Mouse (Mus musculus): Measurements from ENCODE around the gene Epc2. TPM values are rescaled to one million over a fixed set of nuclear protein-coding genes. Genes with fewer than 3 reads are reported as not detected.

Gene Epc2
- polyA plus RNA-seq, 1 experiment from 2014 or later: 3.7 TPM

- no peaks in the 10 kb centered on the region for H3K9me3 ChIP-seq (ENCODE audit: control insufficient read depth)
- H3K4me1 ChIP-seq (replicated peaks; ENCODE audit: control insufficient read depth, insufficient read depth, low read length): no peaks in the 10 kb centered on the region
- H3K4me3 ChIP-seq (ENCODE audit: low read depth, low read length): no peak overlapping the region
- 63% methylated on average over 2 of the region's 2 CpGs for WGBS
- no peak for ATAC-seq
- no peak overlapping the region for H3K27ac ChIP-seq (ENCODE audit: low read depth, low read length)
- H3K36me3 ChIP-seq (ENCODE audit: control insufficient read depth, insufficient read depth): peaks cover 23% of the 10 kb centered on the region
- H3K9ac ChIP-seq (ENCODE audit: low read depth, low read length): no peak overlapping the region
- no peak for TF ChIP-seq CTCF (IDR thresholded peaks at IDR 0.05; ENCODE audit: low read depth)
- no peaks in the 10 kb centered on the region for H3K27me3 ChIP-seq (replicated peaks; ENCODE audit: control insufficient read depth, insufficient read depth, low read length)
- H3K4me2 ChIP-seq (replicated peaks; ENCODE audit: low read depth): no peak overlapping the region
Measured at GRCm38 (mm10) chr2:49553096-49553495, 101.8 kb downstream of the Epc2 start.

GRCm38 (mm10) chr2:49557339-49557738 is 106.1 kb downstream of the Epc2 start:
- ATAC-seq: no peak
- Histone ChIP-seq H3K27me3 (replicated peaks; ENCODE audit: control insufficient read depth, insufficient read depth, low read length) (no peaks in the 10 kb centered on the region), H3K4me2 (replicated peaks; ENCODE audit: low read depth) (no peak overlapping the region), H3K9ac (ENCODE audit: low read depth, low read length) (no peak overlapping the region), H3K4me3 (ENCODE audit: low read depth, low read length) (no peak overlapping the region), H3K36me3 (ENCODE audit: control insufficient read depth, insufficient read depth) (peaks cover 8% of the 10 kb centered on the region; the same call in 1 of the 2 replicates), H3K9me3 (ENCODE audit: control insufficient read depth) (no peaks in the 10 kb centered on the region), H3K4me1 (replicated peaks; ENCODE audit: control insufficient read depth, insufficient read depth, low read length) (no peaks in the 10 kb centered on the region), H3K27ac (ENCODE audit: low read depth, low read length) (no peak overlapping the region)
- TF ChIP-seq CTCF (IDR thresholded peaks at IDR 0.05; ENCODE audit: low read depth): no peak
- 90% methylated on average over 4 of the region's 4 CpGs for WGBS

- Histone ChIP-seq H3K4me3 (ENCODE audit: low read depth, low read length) (no peak overlapping the region), H3K27me3 (replicated peaks; ENCODE audit: control insufficient read depth, insufficient read depth, low read length) (no peaks in the 10 kb centered on the region), H3K9ac (ENCODE audit: low read depth, low read length) (no peak overlapping the region), H3K4me2 (replicated peaks; ENCODE audit: low read depth) (no peak overlapping the region), H3K4me1 (replicated peaks; ENCODE audit: control insufficient read depth, insufficient read depth, low read length) (no peaks in the 10 kb centered on the region), H3K27ac (ENCODE audit: low read depth, low read length) (no peak overlapping the region), H3K9me3 (ENCODE audit: control insufficient read depth) (no peaks in the 10 kb centered on the region), H3K36me3 (ENCODE audit: control insufficient read depth, insufficient read depth) (peaks cover 8% of the 10 kb centered on the region; the same call in 1 of the 2 replicates)
- TF ChIP-seq CTCF (IDR thresholded peaks at IDR 0.05; ENCODE audit: low read depth): no peak
- WGBS: 95% methylated on average over 3 of the region's 3 CpGs
- no peak for ATAC-seq
Measured at GRCm38 (mm10) chr2:49558361-49558760, 107.1 kb downstream of the Epc2 start.

- H3K4me1 ChIP-seq (replicated peaks; ENCODE audit: control insufficient read depth, insufficient read depth, low read length): no peaks in the 10 kb centered on the region
- H3K9me3 ChIP-seq (ENCODE audit: control insufficient read depth): no peaks in the 10 kb centered on the region
- no peak overlapping the region for H3K4me3 ChIP-seq (ENCODE audit: low read depth, low read length)
- no peaks in the 10 kb centered on the region for H3K36me3 ChIP-seq (ENCODE audit: control insufficient read depth, insufficient read depth)
- WGBS: 56% methylated on average over 10 of the region's 10 CpGs
- no peaks in the 10 kb centered on the region for H3K27me3 ChIP-seq (replicated peaks; ENCODE audit: control insufficient read depth, insufficient read depth, low read length)
- H3K4me2 ChIP-seq (replicated peaks; ENCODE audit: low read depth): no peak overlapping the region
- no peak overlapping the region for H3K9ac ChIP-seq (ENCODE audit: low read depth, low read length)
- ATAC-seq: no peak
- H3K27ac ChIP-seq (ENCODE audit: low read depth, low read length): no peak overlapping the region
- no peak for TF ChIP-seq CTCF (IDR thresholded peaks at IDR 0.05; ENCODE audit: low read depth)
Measured at GRCm38 (mm10) chr2:49562688-49563350, 111.5 kb downstream of the Epc2 start.

GRCm38 (mm10) chr2:49569862-49570777 is 118.8 kb downstream of the Epc2 start:
- no peaks in the 10 kb centered on the region for H3K36me3 ChIP-seq (ENCODE audit: control insufficient read depth, insufficient read depth)
- no peak overlapping the region for H3K27ac ChIP-seq (ENCODE audit: low read depth, low read length)
- no peak overlapping the region for H3K4me3 ChIP-seq (ENCODE audit: low read depth, low read length)
- WGBS: 68% methylated on average over 16 of the region's 16 CpGs
- H3K4me1 ChIP-seq (replicated peaks; ENCODE audit: control insufficient read depth, insufficient read depth, low read length): no peaks in the 10 kb centered on the region
- no peaks in the 10 kb centered on the region for H3K9me3 ChIP-seq (ENCODE audit: control insufficient read depth)
- no peak overlapping the region for H3K9ac ChIP-seq (ENCODE audit: low read depth, low read length)
- no peak for ATAC-seq
- no peaks in the 10 kb centered on the region for H3K27me3 ChIP-seq (replicated peaks; ENCODE audit: control insufficient read depth, insufficient read depth, low read length)
- no peak for TF ChIP-seq CTCF (IDR thresholded peaks at IDR 0.05; ENCODE audit: low read depth)
- H3K4me2 ChIP-seq (replicated peaks; ENCODE audit: low read depth): no peak overlapping the region

- 54% methylated on average over 6 of the region's 6 CpGs for WGBS
- Histone ChIP-seq H3K36me3 (ENCODE audit: control insufficient read depth, insufficient read depth) (no peaks in the 10 kb centered on the region), H3K4me2 (replicated peaks; ENCODE audit: low read depth) (no peak overlapping the region), H3K9ac (ENCODE audit: low read depth, low read length) (no peak overlapping the region), H3K27ac (ENCODE audit: low read depth, low read length) (no peak overlapping the region), H3K9me3 (ENCODE audit: control insufficient read depth) (no peaks in the 10 kb centered on the region), H3K4me1 (replicated peaks; ENCODE audit: control insufficient read depth, insufficient read depth, low read length) (no peaks in the 10 kb centered on the region), H3K27me3 (replicated peaks; ENCODE audit: control insufficient read depth, insufficient read depth, low read length) (no peaks in the 10 kb centered on the region), H3K4me3 (ENCODE audit: low read depth, low read length) (no peak overlapping the region)
- no peak for TF ChIP-seq CTCF (IDR thresholded peaks at IDR 0.05; ENCODE audit: low read depth)
- ATAC-seq: no peak
Measured at GRCm38 (mm10) chr2:49570778-49571101, 119.5 kb downstream of the Epc2 start.
